Mouse (Mus musculus) midbrain, embryonic 12.5 days (tissue): ENCODE data around the gene Gstt4. TPM values are rescaled to one million over a fixed set of nuclear protein-coding genes. Genes with fewer than 3 reads are reported as not detected.
"Not testable (repeated sequence)": the region's sequence is repeated elsewhere in the genome, so short reads cannot be mapped to it uniquely, and the experiment has no call there.

Source experiments
- ATAC-seq: fragments of 200-750 bp; cut with Nextera tagmentation; 2 replicates; pipeline ENCODE4 v1.8.0; 2017; ENCODE audit warnings: low read depth, moderate TSS enrichment, moderate library complexity; ENCODE audit not compliant: low FRiP score
- H3K27ac ChIP-seq: fragments of 300-500 bp; sonication (generic); replicated peaks from 2 replicates; pipeline ENCODE4 v1.5.1; 2016; ENCODE audit warnings: mild to moderate bottlenecking
- H3K27me3 ChIP-seq: fragments of 300-500 bp; sonication (generic); 2 replicates; pipeline ENCODE4 v1.6.1; 2016; ENCODE audit warnings: mild to moderate bottlenecking
- H3K36me3 ChIP-seq: fragments of 300-500 bp; sonication (generic); 2 replicates; pipeline ENCODE4 v1.6.1; 2016
- H3K4me1 ChIP-seq: fragments of 300-500 bp; sonication (generic); 2 replicates; pipeline ENCODE4 v1.6.1; 2016
- H3K4me2 ChIP-seq: fragments of 300-500 bp; sonication (generic); replicated peaks from 2 replicates; pipeline ENCODE4 v1.6.1; 2016; ENCODE audit warnings: mild to moderate bottlenecking, moderate library complexity
- H3K4me3 ChIP-seq: fragments of 300-500 bp; sonication (generic); 2 replicates; pipeline ENCODE4 v1.5.1; 2016; ENCODE audit warnings: mild to moderate bottlenecking
- H3K9ac ChIP-seq: fragments of 300-500 bp; sonication (generic); replicated peaks from 2 replicates; pipeline ENCODE4 v1.6.1; 2016; ENCODE audit warnings: mild to moderate bottlenecking, moderate library complexity
- H3K9me3 ChIP-seq: fragments of 300-500 bp; sonication (generic); 2 replicates; pipeline ENCODE4 v1.6.1; 2016; ENCODE audit warnings: mild to moderate bottlenecking
- WGBS: fragments of 180-500 bp; shearing (Covaris S2); methylation state at CpG from one replicate; pipeline ENCODE4 v1.1.7; 2016; 5-methylcytosine and 5-hydroxymethylcytosine counted together
- polyA plus RNA-seq: library from polyadenylated mRNA; unstranded; fragments of >200 nt; fragmentation: Nextera tagmentation; extraction: Ambion mirVana; gene quantifications from 2 replicates; pipeline ENCODE4 v1.2.1, GENCODE M21; 2016

Gene Gstt4
- polyA plus RNA-seq, 1 experiment from 2014 or later: not detected

- peaks cover 66% of the 10 kb centered on the region for H3K27me3 ChIP-seq
- H3K4me2 ChIP-seq: no peak overlapping the region
- 41% methylated on average over 15 of the region's 15 CpGs for WGBS
- H3K27ac ChIP-seq: no peak overlapping the region
- H3K9me3 ChIP-seq: 0 out of 2 replicates have a peak, but pooled peaks cover 2% of the 10 kb centered on the region
- H3K4me3 ChIP-seq: no peak overlapping the region
- no peak for ATAC-seq
- H3K4me1 ChIP-seq: peaks cover 17% of the 10 kb centered on the region
- no peak overlapping the region for H3K9ac ChIP-seq
- no peaks in the 10 kb centered on the region for H3K36me3 ChIP-seq
Measured at GRCm38 (mm10) chr10:75779206-75780174, 42.9 kb downstream of the Gstt4 start.

DNA sequence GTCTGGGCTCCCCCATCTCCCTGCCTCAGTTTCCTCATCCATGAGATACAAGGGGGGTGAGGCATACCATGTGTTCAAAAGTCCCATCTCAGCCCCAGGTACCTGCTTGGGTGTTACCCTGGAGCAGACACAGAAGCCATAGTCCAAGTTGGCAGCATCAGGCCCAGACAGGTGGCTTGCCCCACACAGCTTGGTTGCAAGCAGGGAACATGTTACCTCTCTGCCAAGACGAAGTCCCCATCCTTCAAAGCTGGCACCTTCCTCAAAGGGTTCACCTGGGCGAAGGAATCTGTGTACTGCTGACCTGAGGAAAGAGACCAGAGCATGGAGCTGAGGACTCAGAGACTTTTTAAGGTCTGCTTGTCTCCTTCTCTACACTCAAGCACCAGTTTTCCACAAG, 44.5 kb downstream of the Gstt4 start:
- H3K4me1 ChIP-seq: peaks cover 17% of the 10 kb centered on the region
- H3K27ac ChIP-seq: no peak overlapping the region
- H3K9me3 ChIP-seq: 0 out of 2 replicates have a peak, but pooled peaks cover 2% of the 10 kb centered on the region
- no peaks in the 10 kb centered on the region for H3K36me3 ChIP-seq
- H3K4me2 ChIP-seq: no peak overlapping the region
- no peak overlapping the region for H3K9ac ChIP-seq
- peaks cover 63% of the 10 kb centered on the region for H3K27me3 ChIP-seq
- no peak for ATAC-seq
- H3K4me3 ChIP-seq: no peak overlapping the region
- WGBS: 74% methylated on average over 2 of the region's 2 CpGs

DNA sequence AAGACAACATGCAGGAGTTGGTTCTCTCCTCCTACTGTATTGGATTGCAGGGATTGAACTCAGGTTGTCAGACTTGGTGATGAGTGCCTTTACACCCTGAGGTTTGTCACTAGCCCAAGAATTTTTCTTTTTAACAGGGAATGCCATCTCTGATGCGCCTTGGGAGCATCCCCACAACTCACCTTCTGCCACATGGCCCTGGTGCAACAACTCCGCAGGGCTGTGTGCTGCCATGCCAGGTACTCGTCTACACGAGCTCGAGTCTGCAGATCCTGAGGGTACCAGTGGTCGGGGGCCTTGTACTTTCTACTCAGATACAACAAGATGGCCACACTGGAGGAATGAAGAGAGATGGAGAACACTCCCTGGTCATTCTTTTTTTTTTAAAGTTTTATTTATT, 45.8 kb downstream of the Gstt4 start:
- no peak overlapping the region for H3K9ac ChIP-seq
- ATAC-seq: no peak
- H3K4me1 ChIP-seq: peaks cover 24% of the 10 kb centered on the region
- 0 out of 2 replicates have a peak, but pooled peaks cover 2% of the 10 kb centered on the region for H3K9me3 ChIP-seq
- H3K4me2 ChIP-seq: no peak overlapping the region
- no peak overlapping the region for H3K27ac ChIP-seq
- H3K4me3 ChIP-seq: no peak overlapping the region
- 83% methylated on average over 6 of the region's 6 CpGs for whole genome bisulfite sequencing
- no peaks in the 10 kb centered on the region for H3K36me3 ChIP-seq
- peaks cover 50% of the 10 kb centered on the region for H3K27me3 ChIP-seq

- Histone ChIP-seq H3K4me2 (no peak overlapping the region), H3K36me3 (no peaks in the 10 kb centered on the region), H3K4me1 (peaks cover 8% of the 10 kb centered on the region; the same call in 1 of the 2 replicates), H3K27me3 (peaks cover 31% of the 10 kb centered on the region), H3K4me3 (no peak overlapping the region), H3K9me3 (0 out of 2 replicates have a peak, but pooled peaks cover 2% of the 10 kb centered on the region), H3K27ac (no peak overlapping the region), H3K9ac (no peak overlapping the region)
- no peak for ATAC-seq
- WGBS: 91% methylated on average over 9 of the region's 9 CpGs
Measured at GRCm38 (mm10) chr10:75774587-75774986, 47.8 kb downstream of the Gstt4 start.

DNA sequence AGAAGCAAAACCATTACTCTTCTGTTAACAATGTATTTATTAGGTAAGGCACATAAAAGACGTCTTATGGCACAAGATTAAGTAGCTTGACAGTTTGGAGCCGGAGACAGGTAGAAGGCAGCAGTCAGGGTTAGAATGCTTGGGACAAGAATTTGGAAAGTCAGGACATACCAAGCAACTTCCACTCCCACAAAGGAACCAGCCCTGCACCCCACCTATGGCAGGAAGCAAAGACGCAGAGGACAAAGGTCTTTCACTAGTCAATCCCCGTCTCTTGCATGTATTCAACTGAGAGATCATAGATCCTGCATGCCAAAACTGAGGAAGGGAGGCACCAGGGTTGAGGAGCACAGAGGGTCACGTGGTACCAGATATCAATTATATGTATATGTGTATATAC, 48.2 kb downstream of the Gstt4 start:
- Histone ChIP-seq H3K27ac (no peak overlapping the region), H3K9ac (no peak overlapping the region), H3K4me1 (peaks cover 7% of the 10 kb centered on the region; the same call in 1 of the 2 replicates), H3K4me3 (no peak overlapping the region), H3K9me3 (0 out of 2 replicates have a peak, but pooled peaks cover 2% of the 10 kb centered on the region), H3K36me3 (no peaks in the 10 kb centered on the region), H3K27me3 (peaks cover 26% of the 10 kb centered on the region), H3K4me2 (peak overlapping the region; percentile 96; the same call in 1 of the 2 replicates)
- no peak for ATAC-seq
- 96% methylated on average over 5 of the region's 5 CpGs for WGBS

DNA sequence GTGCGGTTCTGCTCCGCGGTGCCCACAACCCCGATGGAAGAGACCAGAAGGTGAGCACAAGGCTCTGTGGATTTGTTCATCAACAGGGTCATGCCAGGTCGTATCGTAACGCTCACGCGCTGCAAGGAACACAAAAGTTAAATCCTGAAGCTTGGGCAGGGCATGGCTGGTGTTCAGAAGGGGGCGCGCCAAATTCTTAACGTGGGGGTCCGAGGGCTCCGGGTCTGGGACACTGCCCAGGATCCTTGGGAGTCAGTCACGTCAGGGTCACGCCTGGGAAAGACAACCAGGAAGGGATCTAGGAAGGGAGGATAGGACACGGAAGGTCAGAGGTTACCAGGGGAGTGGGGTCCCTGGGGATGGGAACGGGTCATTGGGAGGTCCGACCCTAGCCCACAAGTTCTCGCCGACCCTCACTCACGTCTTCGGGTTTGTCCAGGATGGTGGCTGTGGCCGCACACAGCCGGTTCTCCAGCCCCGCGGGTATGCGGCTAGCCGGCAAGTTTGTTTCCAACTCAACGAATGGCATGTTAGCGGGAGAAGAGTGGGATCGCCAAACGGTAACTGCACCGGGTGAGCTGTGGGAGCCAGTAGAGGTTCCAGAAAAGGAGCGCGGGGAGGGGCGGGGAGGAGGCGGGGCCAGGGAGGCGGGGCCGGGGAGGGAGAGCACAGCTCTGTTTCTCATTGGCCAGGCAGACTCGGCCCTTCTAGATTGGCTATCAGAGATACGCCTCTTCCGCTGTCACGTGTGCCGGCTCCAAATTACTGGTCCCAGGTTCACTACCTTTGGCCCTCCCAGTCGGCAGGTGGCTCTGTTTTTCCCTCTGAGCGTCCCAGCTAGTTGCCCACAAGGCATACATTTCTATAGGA, 49.3 kb downstream of the Gstt4 start, which contains the start of gene Ddt:
Ddt (minus strand) TSS at position 620 of the 870 bp plus-strand sequence.
- Histone ChIP-seq H3K9ac (peak within 1 kb of the TSS; percentile 65), H3K36me3 (no peaks in the 10 kb centered on the region), H3K4me3 (peak within 1 kb of the TSS; percentile 68), H3K4me2 (peak within 1 kb of the TSS; percentile 96), H3K27me3 (peaks cover 17% of the 10 kb centered on the region), H3K9me3 (no peaks in the 10 kb centered on the region), H3K4me1 (peaks cover 7% of the 10 kb centered on the region; the same call in 1 of the 2 replicates), H3K27ac (0 out of 2 replicates have a peak within 1 kb of the TSS, but pooled peaks have one; percentile 39)
- ATAC-seq: peak; percentile 96
- 1% methylated on average over 47 of the region's 47 CpGs for WGBS

DNA sequence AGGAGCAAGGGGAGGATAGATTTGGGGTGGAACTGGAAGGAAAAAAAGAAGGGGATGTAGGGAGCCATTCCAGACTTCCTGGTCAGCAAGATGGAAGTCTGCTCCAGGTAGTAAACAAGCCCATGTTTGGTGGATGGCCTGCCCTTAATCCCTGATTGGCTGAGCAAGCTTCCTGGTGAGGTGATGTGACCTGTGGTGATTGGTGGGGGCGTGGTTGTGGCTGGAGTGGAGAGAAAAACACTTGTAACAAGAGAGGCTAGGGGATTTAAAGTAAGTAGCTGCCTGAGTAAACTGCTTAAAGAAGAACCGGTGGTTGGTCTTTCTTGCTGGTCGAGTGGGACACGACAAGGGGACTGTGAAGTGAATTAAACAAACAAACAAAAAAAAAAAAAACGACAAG, 54.6 kb downstream of the Gstt4 start:
- peaks cover 17% of the 10 kb centered on the region for H3K4me1 ChIP-seq
- not testable (repeated sequence) for H3K36me3 ChIP-seq

GRCm38 (mm10) chr10:75766856-75767255, 55.5 kb downstream of the Gstt4 start:
- H3K36me3 ChIP-seq: no peaks in the 10 kb centered on the region
- no peak overlapping the region for H3K4me2 ChIP-seq
- peaks cover 15% of the 10 kb centered on the region for H3K4me1 ChIP-seq
- 88% methylated on average over 6 of the region's 6 CpGs for WGBS
- no peaks in the 10 kb centered on the region for H3K27me3 ChIP-seq
- H3K9ac ChIP-seq: no peak overlapping the region
- H3K4me3 ChIP-seq: no peak overlapping the region
- H3K9me3 ChIP-seq: no peaks in the 10 kb centered on the region
- ATAC-seq: no peak
- H3K27ac ChIP-seq: no peak overlapping the region

More for the DNA sequence above, 54.6 kb downstream of the Gstt4 start:
- 25% methylated on average over 5 of the region's 5 CpGs for WGBS
- H3K9me3 ChIP-seq, ATAC-seq, H3K27ac ChIP-seq, H3K4me2 ChIP-seq, H3K9ac ChIP-seq, H3K27me3 ChIP-seq, H3K4me3 ChIP-seq: not testable (repeated sequence)

Other genes starting within 250 kb of the Gstt4 start
- 1.0 and 1.7 TPM in 2 replicates for gene Ggt5, start 233.2 kb downstream of the Gstt4 start, polyA plus RNA-seq
- gene Susd2, start 178.5 kb downstream of the Gstt4 start, polyA plus RNA-seq: 2.0 and 2.4 TPM in 2 replicates
- gene Cabin1, start 58.2 kb downstream of the Gstt4 start, polyA plus RNA-seq: 46.3 and 49.2 TPM in 2 replicates
- 82.1 and 83.0 TPM in 2 replicates for gene Ddt, start 49.1 kb downstream of the Gstt4 start, polyA plus RNA-seq
- not detected in 2 replicates for gene Gm20441, start 41.6 kb downstream of the Gstt4 start, polyA plus RNA-seq
- 1.3 and 2.4 TPM in 2 replicates for gene Gstt3, start 41.1 kb downstream of the Gstt4 start, polyA plus RNA-seq
- gene Gstt1, start 24.0 kb downstream of the Gstt4 start, polyA plus RNA-seq: 5.3 and 7.0 TPM in 2 replicates
- gene Gstt2, start 14.9 kb upstream of the Gstt4 start, polyA plus RNA-seq: 7.7 and 7.9 TPM in 2 replicates
- 1,213 and 1,289 TPM in 2 replicates for gene Mif, start 37.7 kb upstream of the Gstt4 start, polyA plus RNA-seq
- gene Derl3, start 70.9 kb upstream of the Gstt4 start, polyA plus RNA-seq: 1.8 and 2.4 TPM in 2 replicates
- gene Smarcb1, start 99.1 kb upstream of the Gstt4 start, polyA plus RNA-seq: 294 and 315 TPM in 2 replicates
- 5.7 and 7.4 TPM in 2 replicates for gene Chchd10, start 110.6 kb upstream of the Gstt4 start, polyA plus RNA-seq
- 32.2 and 44.0 TPM in 2 replicates for gene Mmp11, start 114.0 kb upstream of the Gstt4 start, polyA plus RNA-seq
- 0.46 and 0.56 TPM in 2 replicates for gene Gm867, start 118.1 kb upstream of the Gstt4 start, polyA plus RNA-seq
- 0.71 TPM in 1 of 2 replicates, not detected in the other for gene Vpreb3, start 120.5 kb upstream of the Gstt4 start, polyA plus RNA-seq
- not detected in 2 replicates for gene Gm5134, start 132.0 kb upstream of the Gstt4 start, polyA plus RNA-seq
- gene Zfp280b, start 210.1 kb upstream of the Gstt4 start, polyA plus RNA-seq: 25.2 and 28.7 TPM in 2 replicates